Mouse (Mus musculus) urinary bladder, postnatal 25 days (tissue): ENCODE data around the gene Mab21l3.
"Not testable (repeated sequence)": the region's sequence is repeated elsewhere in the genome, so short reads cannot be mapped to it uniquely, and the experiment has no call there.

Source experiments
- DNase-seq: peaks from one replicate; pipeline ENCODE4 v3.0.0; 2022; ENCODE audit warnings: low spot score

Gene Mab21l3

GRCm38 (mm10) chr3:101839327-101839726 lies 9.4 kb downstream of the Mab21l3 start:
- DNase-seq, result no peak

GRCm38 (mm10) chr3:101836971-101837370 lies 11.8 kb downstream of the Mab21l3 start:
- no peak for DNase-seq

GRCm38 (mm10) chr3:101836532-101836931 lies 12.2 kb downstream of the Mab21l3 start:
- no peak for DNase-seq

GRCm38 (mm10) chr3:101836045-101836444 lies 12.7 kb downstream of the Mab21l3 start:
- DNase-seq, result peak; percentile 69

GRCm38 (mm10) chr3:101831189-101831858 lies 17.4 kb downstream of the Mab21l3 start:
- DNase-seq, result no peak

- DNase-seq, result no peak
Observed at GRCm38 (mm10) chr3:101829881-101830616, 18.7 kb downstream of the Mab21l3 start.

- no peak for DNase-seq
Observed at GRCm38 (mm10) chr3:101828595-101828994, 20.2 kb downstream of the Mab21l3 start.

- no peak for DNase-seq
Observed at GRCm38 (mm10) chr3:101827220-101827715, 21.5 kb downstream of the Mab21l3 start.

- DNase-seq, result no peak
Observed at GRCm38 (mm10) chr3:101824338-101824737, 24.4 kb downstream of the Mab21l3 start.

GRCm38 (mm10) chr3:101822052-101822451 lies 26.7 kb downstream of the Mab21l3 start:
- DNase-seq, result no peak

GRCm38 (mm10) chr3:101820708-101821107 lies 28.1 kb downstream of the Mab21l3 start:
- not testable (repeated sequence) for DNase-seq

GRCm38 (mm10) chr3:101816006-101816405 lies 32.8 kb downstream of the Mab21l3 start:
- DNase-seq, result peak; percentile 38

- DNase-seq, result no peak
Observed at GRCm38 (mm10) chr3:101814790-101815189, 34.0 kb downstream of the Mab21l3 start.

- peak; percentile 39 for DNase-seq
Observed at GRCm38 (mm10) chr3:101812341-101812962, 36.3 kb downstream of the Mab21l3 start.

- DNase-seq, result no peak
Observed at GRCm38 (mm10) chr3:101811931-101812330, 36.8 kb downstream of the Mab21l3 start.

GRCm38 (mm10) chr3:101807646-101808045 lies 41.1 kb downstream of the Mab21l3 start:
- DNase-seq, result no peak

- no peak for DNase-seq
Observed at GRCm38 (mm10) chr3:101806941-101807340, 41.8 kb downstream of the Mab21l3 start.

- DNase-seq, result peak; percentile 83
Observed at GRCm38 (mm10) chr3:101806149-101806548, 42.6 kb downstream of the Mab21l3 start.

GRCm38 (mm10) chr3:101805562-101806004 lies 43.2 kb downstream of the Mab21l3 start:
- DNase-seq, result no peak

GRCm38 (mm10) chr3:101804971-101805561 lies 43.7 kb downstream of the Mab21l3 start:
- no peak for DNase-seq

GRCm38 (mm10) chr3:101804331-101804730 lies 44.4 kb downstream of the Mab21l3 start:
- DNase-seq, result no peak

GRCm38 (mm10) chr3:101803764-101804163 lies 45.0 kb downstream of the Mab21l3 start:
- no peak for DNase-seq
